Mouse (Mus musculus) cerebral cortex, adult 2 months (tissue): ENCODE results near the gene Ppp4r1.

Experiments used
- WGBS: fragments of 180-500 bp; shearing (Covaris S2); methylation state at CpG from one replicate; pipeline ENCODE4 v1.1.7; 2018; 5-methylcytosine and 5-hydroxymethylcytosine counted together

Gene Ppp4r1

DNA sequence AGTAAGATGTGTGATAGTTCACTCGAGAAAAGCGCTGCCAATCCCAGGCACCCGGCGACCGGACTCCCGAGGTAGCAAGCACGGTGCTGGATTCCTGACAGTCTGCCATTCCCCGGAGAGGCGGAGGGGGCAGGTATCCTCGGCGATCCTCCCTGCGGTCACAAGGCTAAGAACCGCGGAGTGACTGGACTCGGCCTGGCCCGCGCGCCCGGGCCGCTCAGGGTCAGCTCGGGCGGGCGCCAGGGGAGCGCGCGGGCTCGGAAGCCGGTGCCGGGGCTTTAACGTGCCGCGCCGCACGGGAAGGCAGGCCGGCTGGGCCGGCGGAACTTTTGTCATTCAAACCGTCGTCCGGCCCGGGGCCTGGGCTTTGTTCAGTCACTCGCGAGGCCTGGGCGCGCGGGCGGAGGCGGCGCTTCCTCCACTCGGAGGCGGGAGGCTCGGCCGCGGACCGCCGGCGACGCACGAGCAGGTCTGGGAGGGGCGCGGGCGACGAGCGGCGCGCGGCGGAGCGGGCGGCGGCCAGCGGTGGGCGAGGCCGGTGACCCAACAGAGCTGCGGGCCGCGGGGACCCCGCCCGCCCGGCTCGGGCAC is at the start of gene Ppp4r1:
TSS of gene Ppp4r1 (plus strand) at position 23 of the 591 bp plus-strand sequence.
- under 1% methylated on average over 80 of the region's 81 CpGs for WGBS

DNA sequence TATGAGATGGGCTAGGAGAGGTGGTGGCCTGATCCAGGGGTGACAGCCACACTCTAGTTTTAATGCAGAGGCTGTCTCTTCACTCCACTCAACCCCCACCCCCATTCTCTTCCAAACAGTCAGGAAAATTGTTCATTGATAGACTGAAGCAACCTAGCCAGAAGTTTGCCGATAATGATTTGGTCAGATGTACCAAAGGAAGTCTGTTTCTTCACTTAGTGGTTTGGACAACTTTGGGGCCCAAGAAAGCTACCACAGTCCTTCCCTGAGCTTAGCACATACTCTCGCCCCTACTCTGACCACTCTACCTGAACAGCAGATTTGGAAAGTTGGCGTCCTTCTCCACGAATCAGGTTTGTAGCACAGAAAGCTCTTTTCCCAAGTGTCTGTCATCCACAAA is 49.7 kb upstream of the Ppp4r1 start:
- WGBS = 75% methylated on average over 4 of the region's 4 CpGs

DNA sequence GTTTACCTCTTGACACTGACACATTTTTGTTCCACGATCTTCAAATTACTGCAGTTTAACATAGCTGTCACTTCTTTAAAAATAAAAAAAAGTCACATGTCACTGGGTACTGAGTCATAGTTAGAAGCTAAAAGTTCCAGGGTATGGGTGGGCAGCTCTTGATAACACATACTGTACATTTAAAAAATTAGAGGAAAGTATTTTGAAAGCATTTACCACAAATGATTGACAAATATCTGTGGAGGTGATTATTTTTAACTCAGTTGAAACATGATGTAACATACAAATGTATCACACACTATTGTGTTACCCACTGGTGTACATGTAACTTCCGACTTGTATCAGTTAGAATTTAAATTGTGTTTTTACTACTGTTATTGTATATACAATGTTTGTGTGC is 47.3 kb upstream of the Ppp4r1 start:
- 78% methylated on average over 2 of the region's 2 CpGs for WGBS

DNA sequence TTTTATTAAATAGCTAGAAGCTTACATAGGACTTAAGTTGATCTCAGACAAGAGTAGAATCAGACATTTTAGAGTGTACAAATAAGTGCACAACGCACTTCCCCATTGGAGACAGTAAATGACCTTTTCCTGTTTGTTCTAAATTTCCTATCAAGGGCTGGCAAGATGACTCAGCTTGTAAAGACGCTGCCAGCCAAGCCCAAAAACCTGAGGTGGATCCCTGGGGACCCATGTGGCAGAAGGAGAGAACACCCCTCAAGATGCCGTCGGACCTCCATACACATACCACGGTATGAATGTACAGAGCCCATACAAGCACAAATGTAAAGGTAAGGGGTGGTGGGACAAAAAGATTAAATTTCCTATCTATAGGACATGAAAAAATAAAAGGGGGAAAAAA is 45.2 kb upstream of the Ppp4r1 start:
- WGBS = 76% methylated on average over 5 of the region's 5 CpGs

DNA sequence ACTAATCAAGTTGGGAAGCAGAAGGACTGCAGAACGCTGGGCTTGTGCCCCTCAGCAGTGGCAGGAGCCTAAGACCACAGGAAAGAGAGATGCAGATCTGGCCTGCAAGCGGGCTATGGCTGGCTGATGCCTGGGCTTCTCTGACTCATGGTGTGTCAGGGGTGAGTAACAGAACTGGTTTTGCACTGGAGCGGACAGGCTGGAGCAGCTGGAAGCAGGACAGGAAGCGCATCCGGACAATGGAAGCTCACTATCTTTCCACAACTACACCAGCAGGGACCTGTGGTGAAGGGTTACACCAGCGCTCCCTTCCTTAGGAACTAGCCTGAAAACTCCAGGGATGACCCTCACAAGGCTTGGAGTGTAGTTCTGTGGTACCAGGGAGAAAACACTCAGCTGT is 44.8 kb upstream of the Ppp4r1 start:
- WGBS = 76% methylated on average over 6 of the region's 6 CpGs

DNA sequence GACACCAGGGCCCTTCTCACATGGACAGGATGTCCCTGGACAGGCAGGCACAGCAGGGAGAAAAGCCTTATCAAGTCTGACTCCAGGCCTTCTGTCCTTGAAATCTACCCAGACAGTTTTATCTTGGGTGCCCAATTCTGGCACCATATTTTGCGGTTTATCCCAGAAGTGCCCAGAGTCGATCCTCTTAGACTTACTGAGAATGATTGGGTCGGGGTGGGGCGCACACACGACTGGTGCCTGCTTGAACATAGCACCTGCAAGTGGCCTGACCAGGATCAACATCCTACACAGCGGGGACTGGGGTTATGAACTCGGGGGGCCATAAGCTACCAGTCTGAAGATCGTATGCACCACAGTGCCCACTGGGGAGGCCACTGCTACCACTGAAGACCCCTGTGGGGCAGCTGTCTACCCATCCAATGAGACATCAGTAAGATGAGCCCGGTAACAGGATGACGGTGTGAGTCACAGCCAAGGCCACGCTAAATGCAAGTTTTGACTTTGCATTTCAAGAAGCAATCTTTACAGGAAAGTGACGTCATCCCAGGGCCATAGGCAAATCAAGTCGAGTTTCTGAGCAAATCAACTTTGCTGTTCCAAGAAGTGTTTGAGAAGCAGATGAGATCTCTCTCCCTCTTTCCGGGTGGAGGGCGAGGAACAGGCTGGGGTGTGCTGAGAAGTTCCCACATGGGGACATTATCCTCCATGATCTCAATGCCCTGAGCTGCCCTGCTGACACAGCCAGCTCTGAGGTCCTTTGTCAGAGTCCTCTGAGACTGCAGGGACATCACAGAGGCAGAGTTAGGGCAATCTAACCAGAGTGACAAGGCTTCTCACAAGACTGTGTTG is 42.3 kb upstream of the Ppp4r1 start:
- 74% methylated on average over 15 of the region's 15 CpGs for WGBS

DNA sequence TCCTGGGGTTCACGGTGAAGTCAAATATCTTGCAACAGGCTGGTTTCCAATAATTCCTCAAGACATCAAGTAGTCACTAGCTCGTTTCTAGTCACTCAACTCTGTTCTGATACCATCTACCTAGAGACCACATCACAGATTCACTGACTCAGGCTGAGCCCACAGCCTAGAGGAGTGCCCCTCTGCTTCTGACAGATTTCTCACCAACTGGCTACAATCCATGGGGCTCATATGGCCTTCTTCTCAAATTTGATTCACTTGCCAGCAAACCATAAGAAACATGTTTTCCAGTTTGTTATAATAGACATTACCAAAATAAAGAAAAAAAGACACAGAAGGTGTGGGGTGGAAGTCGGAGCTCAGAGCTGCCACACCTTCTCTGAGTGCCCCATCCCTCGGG is 40.8 kb upstream of the Ppp4r1 start:
- whole genome bisulfite sequencing = 82% methylated on average over 4 of the region's 4 CpGs

DNA sequence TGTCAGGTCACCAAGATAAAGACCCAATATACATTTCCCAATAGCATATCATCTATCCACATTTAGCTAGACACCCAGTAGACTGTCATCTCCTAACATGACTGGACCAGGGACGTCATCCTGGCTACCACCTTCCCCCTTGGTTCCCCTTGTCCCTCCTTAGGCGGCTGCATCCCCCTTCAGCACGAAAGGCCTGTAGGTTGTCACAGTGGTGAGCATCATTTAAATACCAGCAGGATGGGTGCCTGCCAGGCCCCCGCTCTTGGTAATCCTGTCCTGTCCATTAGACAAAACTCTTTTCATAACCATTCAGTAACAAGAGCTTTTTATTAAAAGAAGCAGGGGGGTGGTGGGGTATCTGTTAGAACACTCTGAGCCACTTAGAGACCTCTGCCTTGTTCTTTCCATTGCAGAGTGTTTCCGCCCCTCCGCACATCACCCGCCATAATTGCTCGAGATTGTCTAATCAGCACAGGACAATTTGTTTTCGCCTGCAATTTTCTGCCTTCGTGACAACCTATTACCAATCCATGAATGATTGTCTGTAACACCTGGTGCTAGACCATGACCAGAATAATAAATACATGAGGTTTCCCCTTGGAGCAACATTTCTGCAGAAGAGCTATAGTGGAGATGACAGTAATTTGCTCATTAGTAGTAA is 40.0 kb upstream of the Ppp4r1 start:
- 70% methylated on average over 10 of the region's 10 CpGs for WGBS

DNA sequence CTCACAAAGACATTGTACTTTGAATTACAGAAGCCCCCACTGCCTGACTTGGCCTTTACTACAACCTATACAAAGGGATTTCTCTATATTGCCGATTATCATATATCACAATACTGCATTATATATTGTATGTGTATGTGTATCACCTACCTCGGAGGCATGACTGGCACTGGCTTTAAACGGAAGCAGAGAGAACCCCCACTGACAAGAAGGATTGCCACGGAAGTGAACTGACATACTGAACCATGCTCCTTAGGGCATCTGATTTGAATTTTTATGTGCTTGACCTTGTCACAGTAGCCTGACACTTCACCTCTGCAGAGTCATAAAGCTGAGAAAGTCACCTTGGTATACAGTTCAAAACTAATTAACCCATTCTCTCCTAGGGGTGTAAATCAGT is 39.4 kb upstream of the Ppp4r1 start:
- WGBS = 67% methylated on average over 4 of the region's 4 CpGs

DNA sequence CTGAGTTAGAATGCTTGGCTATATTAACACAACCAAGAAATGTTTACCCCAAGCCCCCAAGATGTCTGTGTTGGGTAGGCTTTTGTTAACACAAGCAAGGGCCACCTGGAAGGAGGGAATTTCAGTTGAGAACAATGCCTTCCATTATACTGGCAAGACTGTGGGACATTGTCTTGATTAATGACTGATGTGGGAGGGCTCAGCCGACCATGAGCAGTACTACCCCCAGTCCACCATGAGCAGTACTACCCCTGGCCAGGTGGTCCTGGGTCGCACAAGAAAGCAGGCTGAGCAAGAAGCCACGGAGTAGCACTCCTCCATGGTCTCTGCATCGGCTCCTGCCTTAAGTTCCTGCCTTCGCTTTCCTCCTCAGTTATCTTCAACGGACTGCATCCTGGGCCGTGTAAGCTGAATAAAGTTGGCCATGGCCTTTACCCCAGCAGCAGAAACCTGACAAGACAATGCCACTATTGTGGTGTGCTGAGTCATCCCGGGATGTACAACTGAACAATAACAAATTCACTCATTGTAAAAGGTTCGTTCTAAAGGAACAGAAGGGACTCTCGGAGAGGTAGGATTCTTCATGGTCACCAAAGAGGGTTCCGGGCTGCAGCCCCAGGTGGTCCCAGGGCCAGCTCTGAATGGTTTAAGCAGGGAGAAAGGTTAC is 38.6 kb upstream of the Ppp4r1 start:
- WGBS = 74% methylated on average over 11 of the region's 11 CpGs

DNA sequence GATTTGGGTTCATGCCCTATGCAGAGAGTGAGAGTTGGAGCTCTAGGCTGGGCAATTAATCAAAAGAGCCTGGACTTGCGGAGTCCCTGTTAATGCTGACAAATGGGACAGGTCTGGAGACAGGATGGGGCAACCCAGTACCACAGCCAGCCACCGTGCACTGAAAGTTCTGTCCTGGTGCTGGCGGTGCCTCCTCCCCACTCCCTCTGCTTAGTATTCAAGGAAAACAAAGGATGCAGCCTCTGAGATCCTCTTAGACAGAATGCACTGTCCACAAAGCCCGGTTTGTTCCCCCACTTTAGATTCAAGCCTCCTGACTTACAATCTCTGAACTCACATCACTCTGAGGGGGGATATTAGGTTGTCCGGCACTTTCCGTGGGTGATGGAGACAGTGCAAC is 36.1 kb upstream of the Ppp4r1 start:
- 65% methylated on average over 6 of the region's 6 CpGs for WGBS

DNA sequence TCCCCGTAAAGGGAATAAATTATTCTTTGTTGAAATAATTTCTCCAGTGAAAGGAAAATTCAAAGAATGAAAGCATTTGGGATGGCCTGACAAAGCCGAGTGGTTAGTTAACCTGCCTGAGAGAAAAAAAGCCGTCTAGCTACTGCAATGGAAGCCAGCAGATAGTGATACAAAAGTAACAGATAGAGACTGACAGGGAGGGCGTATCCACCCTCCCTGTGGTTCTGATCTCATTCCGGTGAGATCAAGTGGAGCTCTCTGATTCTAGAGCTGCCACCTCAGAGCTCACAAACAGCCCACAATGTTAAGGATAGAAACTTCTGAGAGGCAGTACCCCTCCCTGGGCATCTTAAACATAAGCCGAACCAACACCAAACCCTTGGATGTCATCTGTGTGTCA is 33.4 kb upstream of the Ppp4r1 start:
- 81% methylated on average over 6 of the region's 6 CpGs for WGBS

DNA sequence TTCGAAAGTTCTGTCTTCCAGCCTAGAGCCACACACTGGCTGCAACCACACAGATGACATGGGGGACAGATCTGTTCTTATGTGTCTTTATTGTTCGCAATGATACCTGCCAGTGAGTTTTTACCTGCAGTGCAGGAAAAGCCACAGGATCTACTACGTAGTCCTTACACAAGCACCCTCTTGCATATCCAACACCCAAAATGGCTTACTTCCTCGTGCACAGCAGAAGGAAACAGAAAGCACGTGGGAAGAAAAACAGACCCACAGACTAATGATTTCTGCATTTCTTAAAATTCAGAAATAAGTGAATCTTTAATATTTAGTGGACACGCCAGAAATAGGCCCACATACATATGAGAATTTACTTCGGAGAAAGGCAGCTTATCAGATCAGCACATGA is 32.6 kb upstream of the Ppp4r1 start:
- 95% methylated on average over 7 of the region's 7 CpGs for WGBS

DNA sequence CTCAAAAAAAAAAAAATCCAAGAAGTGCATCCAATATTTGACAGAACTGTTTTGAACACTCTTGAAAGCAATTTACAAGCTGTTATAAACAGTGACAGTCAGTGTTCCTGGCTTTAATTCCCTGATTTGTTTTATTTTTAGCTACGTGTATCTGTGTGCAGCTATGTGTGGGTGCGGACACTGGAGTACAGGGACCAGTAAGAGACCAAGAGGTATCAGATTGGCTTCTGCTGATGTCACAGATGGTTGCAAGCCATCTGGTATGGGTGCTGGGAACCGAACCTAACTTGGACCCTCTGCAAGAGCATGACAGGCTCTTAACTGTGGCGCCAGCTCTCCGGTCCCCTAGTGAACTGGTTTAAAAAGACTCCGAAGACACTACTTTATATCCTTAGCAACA is 29.2 kb upstream of the Ppp4r1 start:
- WGBS = 72% methylated on average over 6 of the region's 6 CpGs

DNA sequence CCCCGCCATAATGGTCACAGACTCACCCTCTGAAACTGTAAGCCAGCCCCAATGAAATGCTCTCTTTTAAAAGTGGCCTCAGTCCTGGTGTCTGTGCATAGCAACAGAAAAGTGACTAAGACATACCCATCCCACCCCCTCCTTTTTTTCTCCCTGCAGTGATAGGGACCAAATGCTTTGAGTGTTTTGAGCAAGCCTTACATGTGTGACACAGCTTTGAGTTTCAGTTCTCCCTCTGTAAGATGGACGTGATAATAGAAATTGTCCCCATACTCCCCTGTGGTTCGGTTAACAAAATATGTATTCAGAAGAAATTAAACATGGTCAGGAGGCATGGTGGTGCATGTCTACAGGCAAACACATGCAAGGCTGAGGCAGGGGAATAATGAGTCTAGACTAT is 26.5 kb upstream of the Ppp4r1 start:
- 87% methylated on average over 3 of the region's 3 CpGs for WGBS

DNA sequence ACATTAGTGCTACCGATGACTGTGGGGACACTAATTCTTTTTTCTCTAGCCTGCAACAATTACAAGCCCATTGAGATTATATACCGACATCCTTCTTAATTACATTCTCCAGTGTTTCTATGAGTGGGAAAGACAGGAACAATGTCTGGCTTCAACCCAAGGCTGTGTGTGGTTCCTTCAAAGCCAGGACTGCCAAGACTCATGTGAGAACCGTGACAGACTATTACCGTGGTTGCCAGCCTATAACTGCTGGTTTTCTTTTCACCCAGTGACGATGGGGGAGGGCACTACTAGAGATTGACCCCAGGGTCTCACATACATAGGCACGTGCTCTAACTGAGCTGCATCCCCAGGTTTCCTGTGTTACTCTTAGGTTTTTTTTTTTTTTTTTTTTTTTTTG is 25.2 kb upstream of the Ppp4r1 start:
- 44% methylated on average over 6 of the region's 6 CpGs for WGBS

DNA sequence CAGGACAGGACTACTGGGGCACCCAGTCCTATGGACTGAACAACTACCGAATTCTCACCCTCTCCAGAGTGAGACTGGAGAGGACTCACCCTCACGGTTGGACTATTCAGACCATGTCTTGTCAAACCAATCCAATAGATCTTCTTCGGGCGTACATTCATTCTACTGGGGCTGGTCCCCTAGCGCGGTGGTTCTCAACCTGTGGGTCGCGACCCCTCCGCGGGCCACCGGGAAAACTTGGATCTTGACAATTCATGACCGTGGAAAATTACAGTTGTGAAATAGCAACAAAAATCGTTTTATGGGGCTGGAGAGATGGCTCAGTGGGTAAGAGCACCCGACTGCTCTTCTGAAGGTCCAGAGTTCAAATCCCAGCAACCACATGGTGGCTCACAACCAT is 19.2 kb upstream of the Ppp4r1 start:
- WGBS = 95% methylated on average over 14 of the region's 14 CpGs

DNA sequence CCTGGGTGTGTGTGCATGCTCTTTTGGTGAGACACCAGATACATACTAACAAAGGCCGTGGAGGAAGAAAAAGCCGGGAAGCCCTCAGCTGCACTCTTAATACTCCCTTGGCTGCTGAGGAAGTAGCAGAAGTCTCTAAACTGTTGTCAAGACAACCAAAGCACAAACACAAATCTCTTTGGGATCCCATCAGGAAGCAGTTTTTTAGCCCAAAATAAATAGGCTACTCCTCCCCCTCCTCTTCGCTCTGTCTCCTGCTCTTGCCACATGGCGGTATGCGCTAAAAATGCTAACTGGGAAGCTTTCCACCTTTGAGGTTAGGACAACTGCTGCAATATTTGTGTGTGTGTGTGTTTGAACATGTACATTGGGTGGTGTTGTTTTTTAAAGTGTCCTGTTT is 13.9 kb upstream of the Ppp4r1 start:
- 8% methylated on average over 5 of the region's 5 CpGs for WGBS

DNA sequence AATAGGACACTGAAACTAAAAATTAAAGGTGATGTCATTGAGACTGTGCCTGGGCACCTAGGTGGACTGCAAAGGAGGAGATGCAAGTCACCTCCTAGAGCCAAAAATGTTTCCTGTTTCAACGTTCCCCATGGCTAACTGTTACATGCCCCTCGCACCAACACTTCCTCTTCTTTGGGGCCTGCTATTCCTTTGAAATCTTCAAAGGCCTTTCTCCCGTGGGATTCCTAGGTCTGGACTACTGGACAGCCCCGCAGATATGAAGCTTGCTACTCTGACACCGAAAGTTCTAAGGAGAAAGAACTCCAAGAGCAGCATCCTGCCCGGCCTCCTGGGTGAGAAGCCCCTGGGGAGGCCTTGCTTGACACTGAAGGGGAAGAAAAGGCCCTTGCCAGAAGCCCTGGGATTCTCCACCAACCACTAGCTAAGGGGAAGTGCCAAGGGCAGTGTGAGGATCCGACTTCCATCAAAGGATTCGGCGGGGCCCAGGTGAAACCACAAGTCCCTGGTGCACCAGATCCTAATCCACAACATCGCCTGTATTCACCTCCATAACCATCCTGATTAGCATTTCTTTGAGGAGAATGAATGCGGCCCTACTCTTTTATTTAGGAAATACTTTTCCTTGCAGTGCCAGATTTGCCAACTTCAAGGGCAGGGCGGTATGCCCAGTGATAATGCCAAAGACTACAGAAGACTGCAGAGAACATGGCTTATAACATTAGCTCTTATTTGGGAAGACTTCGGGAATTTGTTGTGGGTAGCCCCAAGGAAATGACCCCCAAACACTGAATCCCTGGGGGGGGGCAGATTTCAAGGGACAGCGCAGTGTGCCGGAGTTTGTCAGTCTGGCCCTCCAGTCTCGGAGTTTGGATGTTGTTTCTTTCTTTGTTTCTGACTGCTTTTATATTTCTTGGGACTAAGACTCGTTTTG is 11.1 kb upstream of the Ppp4r1 start:
- 23% methylated on average over 17 of the region's 17 CpGs for whole genome bisulfite sequencing

DNA sequence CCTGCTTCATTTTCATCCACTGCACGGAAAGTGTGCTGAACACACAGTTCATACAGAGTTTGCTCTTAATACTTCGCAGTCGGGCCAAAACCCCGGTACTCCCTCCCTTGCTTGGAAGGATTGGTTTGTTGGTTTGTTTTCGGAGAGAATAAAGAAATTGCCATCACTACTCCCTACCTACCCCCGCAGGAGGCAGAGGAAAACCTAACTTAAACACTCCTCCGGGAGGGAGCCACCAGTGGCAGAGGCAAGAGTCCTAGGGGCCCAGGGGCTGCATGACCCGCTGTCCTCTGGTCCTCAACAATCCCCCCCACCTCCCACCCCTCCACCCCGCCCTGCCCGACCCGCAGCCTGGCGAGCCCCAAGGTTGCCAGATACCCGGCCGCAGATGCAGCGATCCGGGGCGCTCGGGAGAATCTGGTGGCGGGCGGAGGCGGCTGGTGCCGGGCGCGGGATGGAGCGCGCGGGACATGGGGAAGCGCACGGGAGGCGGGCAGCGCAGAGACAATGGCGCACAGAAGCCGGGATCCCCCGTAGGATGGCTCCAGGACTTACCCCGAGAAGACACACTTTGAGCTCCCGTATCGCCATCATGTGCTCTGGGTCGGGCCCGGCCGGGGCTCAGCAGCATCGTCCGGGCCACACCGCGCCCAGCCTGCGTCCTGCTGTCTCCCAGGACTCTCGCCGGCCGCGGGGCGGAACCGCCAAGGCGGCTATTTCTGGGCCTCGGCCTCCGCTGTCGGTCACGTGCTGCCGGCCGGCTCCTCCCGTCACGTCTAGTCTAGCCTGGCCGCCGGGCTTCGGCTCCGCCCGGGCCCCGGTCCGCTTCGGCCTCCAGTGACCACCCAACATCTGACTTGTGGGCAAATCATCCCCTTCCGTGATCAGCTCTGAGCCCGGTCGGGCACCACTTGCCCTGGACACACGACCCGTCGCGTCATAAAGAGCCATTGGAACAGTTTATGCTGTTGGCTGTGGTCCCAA is 10.1 kb upstream of the Ppp4r1 start, which contains the start of gene Rab31:
TSS of gene Rab31 (minus strand) at position 802 of the 984 bp plus-strand sequence.
- under 1% methylated on average over 75 of the region's 75 CpGs for WGBS
